9 mouse cellular contexts compared by ENCODE assay signal in genomic region chr4:46533934-46534720, GRCm38 (mm10). TPM values are rescaled to one million over a fixed set of nuclear protein-coding genes. Genes with fewer than 3 reads are reported as not detected.
A peak's percentile ranks its signal among the peaks of the same experiment; 100 is the strongest.
DNase-seq lines count a peak whose midpoint lies in the region; ATAC-seq and TF ChIP-seq lines count a peak whose summit lies in the region.
"Had no signal": no experiment of that assay in that cellular context is flagged by ENCODE, and none has a peak within 500 bp of the region (broad histone marks: within the 10 kb centered on the region; RNA-seq: fewer than 3 reads in every experiment).

No protein-coding gene starts in this region.

- no peaks in the 10 kb centered on the region for H3K27me3 ChIP-seq in heart, adult 2 months (ENCODE audit: control insufficient read depth, insufficient read depth, low read length)
- peaks cover 36% of the 10 kb centered on the region for H3K27me3 ChIP-seq in forebrain, embryonic 11.5 days (ENCODE audit: control insufficient read depth, insufficient read depth, low read length)
- H3K27me3 ChIP-seq in intestine, postnatal 0 days (replicated peaks; ENCODE audit: control insufficient read depth, insufficient read depth, low read length), result 0 out of 2 replicates have a peak, but pooled peaks cover 4% of the 10 kb centered on the region

- H3K9ac ChIP-seq in heart, adult 2 months (ENCODE audit: low read depth, low read length), result 0 out of 2 replicates have a peak overlapping the region, but pooled peaks have one; percentile 23
- no peak overlapping the region for H3K9ac ChIP-seq in forebrain, embryonic 11.5 days (ENCODE audit: low read length)
- H3K9ac ChIP-seq in intestine, postnatal 0 days (ENCODE audit: low read depth, low read length), result peak overlapping the region; percentile 37; the same call in 1 of the 2 replicates

- peak overlapping the region; percentile 53 for H3K27ac ChIP-seq in heart, adult 2 months
- H3K27ac ChIP-seq in forebrain, embryonic 11.5 days (ENCODE audit: low read depth, low read length), result no peak overlapping the region
- H3K27ac ChIP-seq in intestine, postnatal 0 days (ENCODE audit: low read depth, low read length), result peak overlapping the region; percentile 84
- H3K27ac ChIP-seq: left cerebral cortex, adult 2 months had no signal

- intact Hi-C loops in heart, adult 2 months (cut with DNase I), result loop anchor here (10.0 kb wide), 1 partner anchor 121 kb away; the partner anchor contains the start of gene Tbc1d2

- ATAC-seq in forebrain, embryonic 11.5 days (replicated peaks; ENCODE audit: low FRiP score), result no peak
- 0 out of 2 replicates have a peak, but pooled peaks have one; percentile 23 for ATAC-seq in intestine, postnatal 0 days

- H3K9me3 ChIP-seq in forebrain, embryonic 11.5 days (ENCODE audit: control insufficient read depth, low read length), result no peaks in the 10 kb centered on the region
- no peaks in the 10 kb centered on the region for H3K9me3 ChIP-seq in intestine, postnatal 0 days (ENCODE audit: control insufficient read depth)

- peak overlapping the region; percentile 24; the same call in 1 of the 2 replicates for H3K4me2 ChIP-seq in forebrain, embryonic 11.5 days (ENCODE audit: low read depth, low read length, severe bottlenecking)
- H3K4me2 ChIP-seq in intestine, postnatal 0 days (replicated peaks; ENCODE audit: low read depth), result peak overlapping the region; percentile 86

- peak; percentile 45 to 55 for DNase-seq in heart, adult 2 months
- DNase-seq in heart, postnatal 4 days, result no peak
- DNase-seq in forebrain, embryonic 11.5 days (ENCODE audit: low spot score), result peak; percentile 60
- peak; percentile 50 for DNase-seq in lung, postnatal 4 days
- peak; percentile 55 for DNase-seq in thymus, postnatal 14 days
- DNase-seq in frontal cortex, adult 2 months (ENCODE audit: extremely low spot score in 1 of 2, low spot score in 1 of 2), result no peak
- no peak for DNase-seq in frontal cortex, postnatal 14 days (ENCODE audit: low spot score in 2 of 2)

- peak overlapping the region; percentile 35 for H3K4me3 ChIP-seq in heart, adult 2 months
- peak overlapping the region; percentile 11; the same call in 1 of the 2 replicates for H3K4me3 ChIP-seq in forebrain, embryonic 11.5 days (ENCODE audit: low read depth, low read length)
- H3K4me3 ChIP-seq in intestine, postnatal 0 days (ENCODE audit: low read depth, low read length), result peak overlapping the region; percentile 72
- H3K4me3 ChIP-seq: left cerebral cortex, adult 2 months had no signal

- no peaks in the 10 kb centered on the region for H3K36me3 ChIP-seq in heart, adult 2 months (ENCODE audit: control insufficient read depth, insufficient read depth, low read length)
- no peaks in the 10 kb centered on the region for H3K36me3 ChIP-seq in forebrain, embryonic 11.5 days (ENCODE audit: control insufficient read depth, insufficient read depth, low read length)
- peaks cover 11% of the 10 kb centered on the region; the same call in 1 of the 2 replicates for H3K36me3 ChIP-seq in intestine, postnatal 0 days (ENCODE audit: control insufficient read depth, insufficient read depth)

- 11% methylated on average over 29 of the region's 29 CpGs for WGBS in heart, adult 2 months
- WGBS in forebrain, embryonic 11.5 days, result 11% methylated on average over 29 of the region's 29 CpGs
- 9% methylated on average over 29 of the region's 29 CpGs for WGBS in intestine, postnatal 0 days

- TF ChIP-seq EP300 in heart, adult 2 months (IDR thresholded peaks at IDR 0.05; ENCODE audit: insufficient read depth, low read depth, low read length), result no peak

- H3K4me1 ChIP-seq in heart, adult 2 months (ENCODE audit: control insufficient read depth, insufficient read depth, low read length), result peaks cover 3% of the 10 kb centered on the region; the same call in 1 of the 2 replicates
- no peaks in the 10 kb centered on the region for H3K4me1 ChIP-seq in forebrain, embryonic 11.5 days (replicated peaks; ENCODE audit: control insufficient read depth, insufficient read depth, low read length)
- H3K4me1 ChIP-seq in intestine, postnatal 0 days (replicated peaks; ENCODE audit: control insufficient read depth, insufficient read depth, low read length), result 0 out of 2 replicates have a peak, but pooled peaks cover 3% of the 10 kb centered on the region

- H3K79me2 ChIP-seq in heart, adult 2 months (replicated peaks; ENCODE audit: control insufficient read depth, insufficient read depth, low read length), result no peaks in the 10 kb centered on the region

- no peak for TF ChIP-seq POLR2A in heart, adult 2 months (IDR thresholded peaks at IDR 0.05; ENCODE audit: insufficient read depth, low read depth, low read length)

- no peak for TF ChIP-seq CTCF in heart, adult 2 months (IDR thresholded peaks at IDR 0.05)
- peak; percentile 35; the same call in 1 of the 2 replicates for TF ChIP-seq CTCF in intestine, postnatal 0 days (IDR thresholded peaks at IDR 0.05; ENCODE audit: low read depth)

RNA-seq across cellular contexts. Expression of gene Trim14, which starts 1.8 kb away (rescaled TPM):
- total RNA-seq in heart, adult 2 months (2021), result 1 to 10 TPM; 2.5 to 2.9 TPM
- 1.5 and 2.1 TPM in 2 replicates for polyA plus RNA-seq in heart, adult 2 months (2012; rRNA removed)
- total RNA-seq in heart, postnatal 4 days (2021), result 1 to 10 TPM in 1 of 2 experiments, under 1 TPM in 1; 0.76 to 1.3 TPM
- polyA plus RNA-seq in forebrain, embryonic 11.5 days (2014; fragmentation: Nextera tagmentation; extraction: Ambion mirVana), result 0.98 and 2.0 TPM in 2 replicates
- polyA plus RNA-seq in intestine, postnatal 0 days (2015; fragmentation: Nextera tagmentation; extraction: Ambion mirVana), result 14.1 and 15.7 TPM in 2 replicates
- 1.00 and 1.1 TPM in 2 replicates for polyA plus RNA-seq in frontal cortex, adult 2 months (2012; rRNA removed)

RNA-seq across cellular contexts. Expression of gene Nans, which starts 45.1 kb away (rescaled TPM):
- 10 to 100 TPM; 11.3 to 16.4 TPM for total RNA-seq in heart, adult 2 months (2021)
- polyA plus RNA-seq in heart, adult 2 months (2012; rRNA removed), result 12.0 and 17.3 TPM in 2 replicates
- 10 to 100 TPM; 42.4 to 45.0 TPM for total RNA-seq in heart, postnatal 4 days (2021)
- polyA plus RNA-seq in forebrain, embryonic 11.5 days (2014; fragmentation: Nextera tagmentation; extraction: Ambion mirVana), result 63.8 and 70.8 TPM in 2 replicates
- polyA plus RNA-seq in intestine, postnatal 0 days (2015; fragmentation: Nextera tagmentation; extraction: Ambion mirVana), result 67.4 and 81.3 TPM in 2 replicates
- 19.1 and 20.6 TPM in 2 replicates for polyA plus RNA-seq in frontal cortex, adult 2 months (2012; rRNA removed)

Comparison
In these comparisons a context has a peak if more than half of its experiments do, and no peak if none do; other contexts are left out.
1. DNase-seq: peak in heart, adult 2 months (2 of 2), forebrain, embryonic 11.5 days (single experiment), lung, postnatal 4 days (2 of 2) and thymus, postnatal 14 days (single experiment); none in heart, postnatal 4 days (single experiment), frontal cortex, adult 2 months (0 of 2) and frontal cortex, postnatal 14 days (0 of 2).
2. H3K4me3 ChIP-seq: peak in every context shown above with its lines; median percentile 72 in intestine, postnatal 0 days; 35 in heart, adult 2 months; 11 in forebrain, embryonic 11.5 days.